Mouse (Mus musculus) embryonic facial prominence, embryonic 14.5 days (tissue): ENCODE results near the gene 4430402I18Rik. TPM values are rescaled to one million over a fixed set of nuclear protein-coding genes. Genes with fewer than 3 reads are reported as not detected.

Source experiments
- ATAC-seq: fragments of 200-750 bp; cut with Nextera tagmentation; 2 replicates; pipeline ENCODE4 v1.8.0; 2017; ENCODE audit warnings: low read depth, moderate number of reproducible peaks, moderate TSS enrichment
- DNase-seq: peaks from one replicate; pipeline ENCODE4 v3.0.0-alpha.2; 2015; ENCODE audit warnings: low spot score
- H3K27ac ChIP-seq: fragments of 300-500 bp; sonication (generic); replicated peaks from 2 replicates; pipeline ENCODE4 v1.5.1; 2014; ENCODE audit warnings: low read depth, mild to moderate bottlenecking, low read length, moderate library complexity
- H3K27me3 ChIP-seq: fragments of 300-500 bp; sonication (generic); replicated peaks from 2 replicates; pipeline ENCODE4 v1.6.1; 2014; ENCODE audit warnings: low read length; ENCODE audit not compliant: control insufficient read depth, insufficient read depth
- H3K36me3 ChIP-seq: fragments of 300-500 bp; sonication (generic); 2 replicates; pipeline ENCODE4 v1.6.1; 2014; ENCODE audit warnings: low read length, mixed read lengths; ENCODE audit not compliant: control insufficient read depth, insufficient read depth
- H3K4me1 ChIP-seq: fragments of 300-500 bp; sonication (generic); 2 replicates; pipeline ENCODE4 v1.6.1; 2014; ENCODE audit warnings: antibody characterized with exemption, low read length; ENCODE audit not compliant: control insufficient read depth, insufficient read depth
- H3K4me2 ChIP-seq: fragments of 300-500 bp; sonication (generic); 2 replicates; pipeline ENCODE4 v1.6.1; 2014; ENCODE audit warnings: low read depth, mild to moderate bottlenecking, low read length, moderate library complexity, mixed read lengths
- H3K4me3 ChIP-seq: fragments of 300-500 bp; sonication (generic); 2 replicates; pipeline ENCODE4 v1.5.1; 2014; ENCODE audit warnings: low read depth, mild to moderate bottlenecking, low read length
- H3K9ac ChIP-seq: fragments of 300-500 bp; sonication (generic); 2 replicates; pipeline ENCODE4 v1.6.1; 2014; ENCODE audit warnings: low read depth, mild to moderate bottlenecking, low read length, moderate library complexity, mixed read lengths
- H3K9me3 ChIP-seq: fragments of 300-500 bp; sonication (generic); 2 replicates; pipeline ENCODE4 v1.6.1; 2016; ENCODE audit warnings: low read length; ENCODE audit not compliant: control insufficient read depth
- WGBS: fragments of 180-500 bp; shearing (Covaris S2); extraction: QIAGEN DNeasy Blood & Tissue Kit; methylation state at CpG from one replicate; pipeline ENCODE4 v1.1.7; 2014; 5-methylcytosine and 5-hydroxymethylcytosine counted together
- polyA plus RNA-seq: library from polyadenylated mRNA; unstranded; fragments of >200 nt; fragmentation: Nextera tagmentation; extraction: Ambion mirVana; gene quantifications from 2 replicates; pipeline ENCODE4 v1.2.1, GENCODE M21; 2014

The 4430402I18Rik gene
- polyA plus RNA-seq, 1 experiment from 2014 or later: 1.8 TPM

- Histone ChIP-seq H3K27me3 (no peaks in the 10 kb centered on the region), H3K4me3 (no peak overlapping the region), H3K9me3 (no peaks in the 10 kb centered on the region), H3K4me1 (no peaks in the 10 kb centered on the region), H3K36me3 (no peaks in the 10 kb centered on the region), H3K27ac (no peak overlapping the region), H3K9ac (no peak overlapping the region), H3K4me2 (no peak overlapping the region)
- 86% methylated on average over 5 of the region's 5 CpGs for WGBS
- no peak for ATAC-seq
- DNase-seq: no peak
Observed at GRCm38 (mm10) chr19:28926366-28926765, 41.2 kb downstream of the 4430402I18Rik start.

GRCm38 (mm10) chr19:28917839-28918238, 49.8 kb downstream of the 4430402I18Rik start:
- ATAC-seq (no peak), DNase-seq (no peak)
- H3K27me3 ChIP-seq: no peaks in the 10 kb centered on the region
- H3K4me1 ChIP-seq: no peaks in the 10 kb centered on the region
- no peak overlapping the region for H3K4me2 ChIP-seq
- H3K9me3 ChIP-seq: no peaks in the 10 kb centered on the region
- WGBS: 89% methylated on average over 5 of the region's 5 CpGs
- no peaks in the 10 kb centered on the region for H3K36me3 ChIP-seq
- no peak overlapping the region for H3K4me3 ChIP-seq
- H3K9ac ChIP-seq: no peak overlapping the region
- no peak overlapping the region for H3K27ac ChIP-seq

- 60% methylated on average over 4 of the region's 4 CpGs for whole genome bisulfite sequencing
- Histone ChIP-seq H3K27me3 (no peaks in the 10 kb centered on the region), H3K4me1 (no peaks in the 10 kb centered on the region), H3K4me3 (no peak overlapping the region), H3K27ac (no peak overlapping the region), H3K9me3 (no peaks in the 10 kb centered on the region), H3K36me3 (no peaks in the 10 kb centered on the region), H3K4me2 (no peak overlapping the region), H3K9ac (no peak overlapping the region)
- DNase-seq: no peak
- no peak for ATAC-seq
Observed at GRCm38 (mm10) chr19:28916492-28916891, 51.1 kb downstream of the 4430402I18Rik start.

GRCm38 (mm10) chr19:28915602-28916250, 51.9 kb downstream of the 4430402I18Rik start:
- DNase-seq: no peak
- no peaks in the 10 kb centered on the region for H3K36me3 ChIP-seq
- H3K4me1 ChIP-seq: no peaks in the 10 kb centered on the region
- no peak overlapping the region for H3K4me3 ChIP-seq
- H3K9ac ChIP-seq: no peak overlapping the region
- ATAC-seq: no peak
- no peaks in the 10 kb centered on the region for H3K9me3 ChIP-seq
- H3K27me3 ChIP-seq: no peaks in the 10 kb centered on the region
- WGBS: 71% methylated on average over 2 of the region's 2 CpGs
- H3K27ac ChIP-seq: no peak overlapping the region
- no peak overlapping the region for H3K4me2 ChIP-seq

GRCm38 (mm10) chr19:28914598-28914997, 53.0 kb downstream of the 4430402I18Rik start:
- WGBS: 73% methylated on average over 6 of the region's 6 CpGs
- ATAC-seq (no peak), DNase-seq (no peak)
- H3K27ac ChIP-seq: no peak overlapping the region
- no peak overlapping the region for H3K4me2 ChIP-seq
- H3K36me3 ChIP-seq: no peaks in the 10 kb centered on the region
- no peaks in the 10 kb centered on the region for H3K4me1 ChIP-seq
- H3K27me3 ChIP-seq: no peaks in the 10 kb centered on the region
- no peak overlapping the region for H3K4me3 ChIP-seq
- no peak overlapping the region for H3K9ac ChIP-seq
- H3K9me3 ChIP-seq: no peaks in the 10 kb centered on the region

GRCm38 (mm10) chr19:28908693-28909092, 58.9 kb downstream of the 4430402I18Rik start:
- ATAC-seq (no peak), DNase-seq (peak; percentile 8)
- Histone ChIP-seq H3K4me2 (no peak overlapping the region), H3K9me3 (no peaks in the 10 kb centered on the region), H3K27ac (no peak overlapping the region), H3K9ac (no peak overlapping the region), H3K27me3 (no peaks in the 10 kb centered on the region), H3K4me1 (peaks cover 14% of the 10 kb centered on the region), H3K36me3 (no peaks in the 10 kb centered on the region), H3K4me3 (no peak overlapping the region)
- WGBS: 50% methylated on average over 9 of the region's 9 CpGs

GRCm38 (mm10) chr19:28908186-28908585, 59.4 kb downstream of the 4430402I18Rik start:
- H3K9ac ChIP-seq: no peak overlapping the region
- H3K9me3 ChIP-seq: no peaks in the 10 kb centered on the region
- H3K27me3 ChIP-seq: no peaks in the 10 kb centered on the region
- H3K36me3 ChIP-seq: no peaks in the 10 kb centered on the region
- peaks cover 18% of the 10 kb centered on the region for H3K4me1 ChIP-seq
- no peak overlapping the region for H3K4me3 ChIP-seq
- 17% methylated on average over 4 of the region's 4 CpGs for WGBS
- no peak overlapping the region for H3K4me2 ChIP-seq
- no peak overlapping the region for H3K27ac ChIP-seq
- DNase-seq: peak; percentile 49
- no peak for ATAC-seq

- DNase-seq (no peak), ATAC-seq (no peak)
- no peak overlapping the region for H3K27ac ChIP-seq
- WGBS: 79% methylated on average over 8 of the region's 8 CpGs
- peaks cover 26% of the 10 kb centered on the region for H3K4me1 ChIP-seq
- no peak overlapping the region for H3K4me3 ChIP-seq
- H3K4me2 ChIP-seq: no peak overlapping the region
- H3K9me3 ChIP-seq: no peaks in the 10 kb centered on the region
- no peak overlapping the region for H3K9ac ChIP-seq
- H3K36me3 ChIP-seq: no peaks in the 10 kb centered on the region
- no peaks in the 10 kb centered on the region; the same call in 1 of the 2 replicates for H3K27me3 ChIP-seq
Observed at GRCm38 (mm10) chr19:28903536-28904119, 64.0 kb downstream of the 4430402I18Rik start.

GRCm38 (mm10) chr19:28902806-28903205, 64.8 kb downstream of the 4430402I18Rik start:
- Histone ChIP-seq H3K36me3 (no peaks in the 10 kb centered on the region), H3K4me1 (peaks cover 20% of the 10 kb centered on the region), H3K9me3 (no peaks in the 10 kb centered on the region), H3K4me3 (no peak overlapping the region), H3K27ac (no peak overlapping the region), H3K9ac (no peak overlapping the region), H3K27me3 (no peaks in the 10 kb centered on the region; the same call in 1 of the 2 replicates), H3K4me2 (no peak overlapping the region)
- 61% methylated on average over 4 of the region's 4 CpGs for WGBS
- DNase-seq (peak; percentile 20), ATAC-seq (no peak)
